Mouse (Mus musculus): ENCODE results near the gene Cactin.

DNA sequence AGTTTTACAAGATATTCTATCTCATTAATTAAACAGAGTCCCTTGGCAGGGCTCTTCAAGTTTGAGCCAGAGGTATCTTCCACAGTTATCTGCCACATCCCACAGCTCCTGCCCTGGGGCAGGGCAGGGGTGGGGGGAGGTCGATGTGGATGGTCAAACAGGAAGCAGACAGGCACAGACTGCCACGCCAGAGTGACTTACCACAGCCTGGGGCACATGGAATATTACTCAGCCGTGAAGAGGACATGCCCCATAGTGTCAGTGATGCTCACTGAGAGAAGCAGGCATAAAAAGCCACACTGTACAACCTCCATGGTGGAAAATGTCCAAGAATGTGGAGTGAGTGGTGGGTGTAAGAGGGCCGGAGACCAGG, 24.2 kb downstream of the Cactin start:
- TF ChIP-seq CTCF (IDR thresholded peaks at IDR 0.05; ENCODE audit: low read depth): no peak
- no peak for TF ChIP-seq EP300 (IDR thresholded peaks at IDR 0.05; ENCODE audit: low read depth)

Data from heart, postnatal 0 days (tissue).